Mouse (Mus musculus) lung, postnatal 0 days (tissue): ENCODE measurements around the gene Fhad1.

Experiments used
- CTCF ChIP-seq: IDR thresholded peaks from 2 replicates; pipeline ENCODE4 v1.5.1; 2016; ENCODE audit warnings: antibody characterized with exemption, mild to moderate bottlenecking
- EP300 ChIP-seq: IDR thresholded peaks from 2 replicates; pipeline ENCODE4 v1.6.1; 2016; ENCODE audit warnings: antibody characterized with exemption, mild to moderate bottlenecking, control low read depth

DNA sequence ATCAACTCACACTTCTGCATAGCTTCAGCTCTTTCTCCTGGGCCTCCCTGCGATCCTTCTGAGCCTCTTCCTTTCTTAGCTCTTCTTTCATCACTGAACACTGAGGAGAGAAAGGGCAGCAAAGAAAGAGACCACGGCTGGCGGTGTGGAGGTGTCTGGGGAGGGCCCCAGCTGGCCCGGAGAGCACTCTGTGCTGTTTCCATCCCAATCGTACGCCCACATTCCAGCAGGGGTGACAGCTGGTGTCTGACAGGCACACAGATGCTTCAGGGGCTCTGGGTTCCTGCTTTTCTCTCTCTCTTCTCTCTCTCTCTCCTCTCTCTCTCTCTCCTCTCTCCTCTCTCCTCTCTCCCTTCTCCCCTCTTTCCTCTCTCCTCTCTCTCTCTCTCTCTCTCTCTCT is 50.3 kb downstream of the Fhad1 start:
- no peak for TF ChIP-seq CTCF
- TF ChIP-seq EP300: no peak
